Mouse (Mus musculus) hematopoietic stem cell, adult 5-6 weeks (primary cell): ENCODE results near the gene Zic5. TPM values are rescaled to one million over a fixed set of nuclear protein-coding genes. Genes with fewer than 3 reads are reported as not detected.

Experiments used
- ATAC-seq, 2 experiments: fragments of 125-278 bp in 1 of 2; replicated peaks in 1 of 2; 2 replicates each; pipeline ENCODE4 v1.8.0; 2016 to 2017; ENCODE audit warnings: inconsistent platforms in 2 of 2, mild to moderate bottlenecking in 2 of 2, moderate number of reproducible peaks in 2 of 2, low read depth in 1 of 2, moderate TSS enrichment in 1 of 2; ENCODE audit not compliant: low FRiP score in 2 of 2, poor library complexity in 2 of 2, severe bottlenecking in 2 of 2, insufficient read depth in 1 of 2, low TSS enrichment in 1 of 2
- total RNA-seq: library from RNA; stranded (forward); fragments of 172-1452, 232-1000 nt; gene quantifications from 2 replicates; pipeline ENCODE4 v1.2.3, GENCODE M21; 2017

Zic5 gene
- total RNA-seq, 1 experiment from 2014 or later: not detected

DNA sequence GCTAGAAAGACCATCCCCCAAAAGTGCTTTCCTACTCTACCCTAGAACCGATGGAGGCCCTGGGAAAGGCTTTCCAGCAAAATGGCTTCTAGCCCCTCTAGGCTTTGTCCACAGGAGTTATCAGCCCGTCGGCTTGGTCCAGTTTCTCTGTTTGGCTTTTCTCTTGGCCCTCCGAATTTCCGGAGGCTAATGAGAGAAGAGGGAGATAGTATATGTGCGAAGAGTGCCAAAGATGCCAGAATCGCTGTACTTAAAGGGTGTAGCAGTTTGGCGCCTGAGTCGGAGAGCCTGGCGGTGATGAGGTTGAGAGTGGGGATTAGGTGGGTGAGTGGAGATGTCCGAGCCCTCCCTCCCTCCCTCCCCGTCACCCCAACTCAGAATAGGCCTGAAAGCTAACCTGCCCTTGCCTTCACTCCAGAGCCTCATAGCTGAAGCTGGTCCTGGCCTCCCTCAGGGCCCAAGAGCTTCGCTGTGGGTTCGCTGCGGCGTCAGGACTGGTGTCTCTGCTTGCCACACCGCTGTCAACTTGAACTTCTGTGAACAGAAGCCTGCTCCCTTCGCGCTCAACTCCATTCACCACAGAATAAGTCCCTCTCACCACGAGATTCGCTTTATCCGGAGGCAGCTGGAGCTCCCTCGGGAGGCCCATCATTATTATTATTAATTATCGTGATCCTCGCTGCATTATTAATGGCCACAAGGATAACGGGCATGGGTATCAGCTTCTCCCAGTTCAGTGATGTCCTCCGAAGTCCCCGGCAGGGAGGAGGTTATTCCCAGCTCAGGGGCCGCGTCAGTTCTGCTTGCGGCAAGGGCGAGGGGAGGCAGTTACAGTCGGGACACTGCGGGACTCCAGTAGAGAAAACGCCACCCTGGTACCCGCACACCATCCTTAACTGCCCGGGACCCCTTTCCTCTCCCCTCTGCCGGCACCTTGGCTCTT is 16.9 kb upstream of the Zic5 start:
- 0 out of 4 replicates have a peak, but pooled peaks of 1 of the 2 experiments have one; percentile 10 for ATAC-seq

DNA sequence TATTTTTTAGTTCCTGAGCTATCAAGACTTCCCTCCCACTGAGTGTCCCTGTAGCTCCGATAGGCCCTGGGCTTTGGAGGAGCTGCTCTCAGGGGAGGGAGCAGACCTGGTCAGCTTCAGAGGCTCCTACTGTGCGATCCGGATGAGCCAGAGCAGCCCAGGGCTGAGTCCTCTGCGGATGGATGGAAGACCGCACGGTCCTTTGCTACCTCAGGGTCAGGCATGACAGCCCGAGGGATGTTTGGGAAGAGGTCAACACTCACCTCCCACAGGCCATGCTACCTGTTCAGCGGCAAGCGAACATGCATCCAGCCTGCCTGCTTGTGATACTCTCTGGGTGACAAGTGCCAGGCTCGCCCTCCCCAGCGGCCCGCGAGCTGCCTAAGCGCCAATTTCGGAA is 15.7 kb upstream of the Zic5 start:
- ATAC-seq: no peak

DNA sequence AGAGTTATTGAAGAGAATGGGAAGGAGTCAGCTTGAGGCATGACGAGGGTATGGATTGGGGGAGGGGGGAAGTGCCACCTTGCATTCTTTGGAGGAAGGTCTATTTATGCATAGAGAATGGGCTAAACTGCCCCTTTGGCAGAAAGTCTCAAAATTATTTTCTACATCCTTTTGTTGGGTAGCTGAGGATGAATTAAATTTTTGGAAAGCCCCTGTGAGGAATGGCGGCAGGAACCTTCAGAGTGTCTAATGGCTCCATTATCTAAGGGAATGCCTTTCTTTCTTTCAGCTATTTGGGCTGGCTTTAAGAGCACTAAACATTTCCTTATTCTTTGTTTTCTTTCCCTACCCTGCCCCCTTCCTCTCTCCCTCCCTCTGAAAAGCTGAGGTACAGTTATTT is 14.9 kb upstream of the Zic5 start:
- ATAC-seq: no peak

DNA sequence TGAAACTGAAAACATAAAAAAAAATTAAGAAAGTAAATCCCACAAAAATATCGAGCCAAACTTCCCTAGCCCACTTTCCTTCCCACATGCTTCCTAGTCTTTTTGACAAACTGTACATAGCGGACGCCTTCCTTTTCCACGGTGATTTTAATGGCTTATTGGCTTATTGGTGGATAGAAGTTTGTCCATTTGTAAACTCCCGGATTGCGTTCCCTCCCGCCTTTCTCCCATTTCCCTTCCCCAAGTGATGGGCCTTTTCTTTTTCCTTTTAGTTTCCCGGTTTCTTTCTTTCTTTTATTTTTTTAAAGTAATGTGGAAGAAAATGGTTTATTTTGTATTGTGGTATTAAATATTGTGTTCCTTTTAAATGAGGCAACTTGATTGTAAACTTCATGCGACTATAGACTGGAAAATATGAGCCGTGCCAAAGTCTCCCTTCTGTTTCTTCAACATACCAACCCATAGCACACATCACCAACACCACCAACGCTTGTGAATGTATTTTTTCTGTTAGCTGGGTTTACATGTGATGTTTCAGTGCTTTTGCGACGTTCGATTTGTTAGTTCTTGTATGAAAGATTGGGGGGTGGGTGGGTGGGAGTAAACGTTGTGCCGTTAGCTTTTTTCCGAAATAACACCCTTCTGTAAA is 14.1 kb upstream of the Zic5 start:
- no peak for ATAC-seq

DNA sequence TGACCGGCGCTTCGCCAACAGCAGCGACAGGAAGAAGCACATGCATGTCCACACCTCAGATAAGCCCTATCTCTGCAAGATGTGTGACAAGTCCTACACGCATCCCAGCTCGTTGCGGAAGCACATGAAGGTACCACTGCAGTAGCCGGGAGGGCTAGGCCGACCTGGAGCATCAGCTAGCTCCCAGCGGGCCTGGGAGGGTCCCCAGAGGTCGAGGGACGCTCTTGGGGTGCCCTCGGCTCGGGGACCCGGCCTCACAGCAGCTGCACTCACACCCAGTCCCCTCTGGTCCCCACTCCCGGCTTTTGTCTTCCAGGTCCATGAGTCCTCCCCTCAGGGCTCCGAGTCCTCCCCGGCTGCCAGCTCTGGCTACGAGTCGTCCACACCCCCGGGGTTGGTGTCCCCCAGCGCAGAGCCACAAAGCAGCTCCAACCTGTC is 13.1 kb upstream of the Zic5 start:
- no peak for ATAC-seq

DNA sequence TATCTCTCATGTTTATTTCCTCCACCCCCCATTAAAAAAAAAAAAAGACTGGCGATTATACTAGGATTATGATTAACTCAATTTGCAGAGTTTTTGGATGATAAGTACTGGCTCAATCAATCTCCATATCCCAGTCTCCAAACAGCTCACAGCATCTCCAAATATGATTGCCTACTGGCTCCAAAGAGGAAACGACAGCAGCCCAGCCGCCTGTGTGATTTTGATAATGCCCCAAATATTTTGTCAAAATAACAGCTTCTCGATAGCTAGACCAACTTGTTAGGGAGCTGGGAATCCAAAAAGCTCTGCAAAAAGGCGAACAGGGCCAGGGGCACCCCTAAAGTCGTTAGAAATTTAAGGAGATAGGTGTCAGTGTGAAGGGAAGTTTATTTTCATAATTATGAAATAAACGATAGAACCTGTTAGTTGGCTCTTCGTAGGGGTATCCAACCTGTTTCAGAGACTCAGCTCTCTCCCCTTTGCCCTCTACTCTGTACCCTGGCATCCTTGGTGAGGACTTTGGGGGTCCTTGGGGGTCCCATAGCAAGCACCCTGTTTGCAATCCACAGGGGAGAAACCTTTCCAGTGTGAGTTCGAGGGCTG is 12.6 kb upstream of the Zic5 start:
- ATAC-seq: no peak

DNA sequence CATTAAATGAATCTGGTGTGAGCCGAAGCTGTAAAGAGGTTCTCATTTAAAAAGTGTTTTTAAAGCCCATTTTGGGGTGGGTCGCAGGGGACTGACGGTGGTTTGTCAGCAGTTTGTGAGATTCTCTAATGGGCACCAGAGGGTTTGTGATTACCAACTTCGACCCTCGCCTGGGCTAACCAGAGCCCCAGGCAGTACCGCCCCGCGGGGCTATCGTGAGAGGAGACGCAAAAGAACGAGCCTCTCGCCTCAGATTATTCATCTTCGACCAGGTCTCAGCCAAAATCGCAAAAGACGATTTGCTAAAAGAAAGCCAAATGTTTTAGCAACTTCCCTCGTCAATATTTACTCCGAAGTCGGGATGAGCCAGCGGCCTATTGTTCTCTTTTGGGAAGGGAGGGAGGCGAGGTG is 11.8 kb upstream of the Zic5 start:
- no peak for ATAC-seq

DNA sequence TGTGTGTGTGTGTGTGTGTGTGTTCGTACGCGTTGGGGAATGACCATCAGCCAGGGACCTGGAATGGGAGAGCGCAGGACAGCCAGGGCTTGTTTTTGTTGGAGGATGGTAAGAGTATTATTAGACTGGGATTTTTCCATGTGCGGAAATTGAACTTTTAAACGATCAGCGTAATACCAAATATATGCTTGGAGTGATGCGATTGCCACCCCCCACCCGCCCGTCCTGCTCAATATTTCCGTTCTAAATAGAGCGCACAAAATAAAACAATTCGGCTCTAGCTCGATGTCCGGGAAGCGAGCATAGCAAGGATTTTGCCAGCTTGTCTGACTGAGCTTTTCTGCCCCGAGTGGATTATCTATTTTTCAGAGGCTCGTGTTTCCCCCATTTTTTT is 11.3 kb upstream of the Zic5 start:
- ATAC-seq: no peak

DNA sequence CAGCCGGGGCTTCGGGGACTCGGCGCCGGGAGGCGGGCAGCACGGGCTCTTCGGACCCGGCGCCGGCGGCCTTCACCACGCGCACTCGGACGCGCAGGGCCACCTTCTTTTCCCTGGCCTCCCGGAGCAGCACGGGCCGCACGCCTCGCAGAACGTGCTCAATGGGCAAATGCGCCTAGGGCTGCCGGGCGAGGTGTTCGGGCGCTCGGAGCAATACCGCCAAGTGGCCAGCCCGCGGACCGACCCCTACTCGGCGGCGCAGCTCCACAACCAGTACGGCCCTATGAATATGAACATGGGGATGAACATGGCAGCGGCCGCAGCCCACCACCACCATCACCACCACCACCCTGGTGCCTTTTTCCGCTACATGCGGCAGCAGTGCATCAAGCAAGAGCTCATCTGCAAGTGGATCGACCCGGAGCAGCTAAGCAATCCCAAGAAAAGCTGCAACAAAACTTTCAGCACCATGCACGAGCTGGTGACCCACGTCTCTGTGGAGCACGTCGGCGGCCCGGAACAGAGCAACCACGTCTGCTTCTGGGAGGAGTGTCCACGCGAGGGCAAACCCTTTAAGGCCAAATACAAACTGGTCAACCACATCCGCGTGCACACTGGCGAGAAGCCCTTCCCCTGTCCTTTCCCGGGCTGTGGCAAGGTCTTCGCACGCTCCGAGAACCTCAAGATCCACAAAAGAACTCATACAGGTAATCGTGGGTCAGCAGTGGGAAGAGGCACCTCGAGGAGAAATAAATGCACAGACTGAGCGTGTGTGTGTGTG is 10.8 kb upstream of the Zic5 start:
- no peak for ATAC-seq

DNA sequence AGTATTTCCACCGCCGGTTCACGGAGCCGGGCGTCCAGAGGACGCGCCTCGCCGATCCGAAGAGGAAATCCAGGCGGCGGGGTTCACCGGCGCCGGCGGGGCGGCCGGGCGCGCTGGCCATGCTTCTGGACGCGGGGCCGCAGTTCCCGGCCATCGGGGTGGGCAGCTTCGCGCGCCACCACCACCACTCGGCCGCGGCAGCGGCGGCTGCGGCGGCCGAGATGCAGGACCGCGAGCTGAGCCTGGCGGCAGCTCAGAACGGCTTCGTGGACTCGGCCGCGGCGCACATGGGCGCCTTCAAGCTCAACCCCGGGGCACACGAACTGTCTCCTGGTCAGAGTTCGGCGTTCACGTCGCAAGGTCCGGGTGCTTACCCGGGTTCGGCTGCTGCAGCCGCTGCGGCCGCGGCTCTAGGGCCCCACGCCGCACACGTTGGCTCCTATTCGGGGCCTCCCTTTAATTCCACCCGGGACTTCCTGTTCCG is 10.1 kb upstream of the Zic5 start:
- ATAC-seq: no peak

DNA sequence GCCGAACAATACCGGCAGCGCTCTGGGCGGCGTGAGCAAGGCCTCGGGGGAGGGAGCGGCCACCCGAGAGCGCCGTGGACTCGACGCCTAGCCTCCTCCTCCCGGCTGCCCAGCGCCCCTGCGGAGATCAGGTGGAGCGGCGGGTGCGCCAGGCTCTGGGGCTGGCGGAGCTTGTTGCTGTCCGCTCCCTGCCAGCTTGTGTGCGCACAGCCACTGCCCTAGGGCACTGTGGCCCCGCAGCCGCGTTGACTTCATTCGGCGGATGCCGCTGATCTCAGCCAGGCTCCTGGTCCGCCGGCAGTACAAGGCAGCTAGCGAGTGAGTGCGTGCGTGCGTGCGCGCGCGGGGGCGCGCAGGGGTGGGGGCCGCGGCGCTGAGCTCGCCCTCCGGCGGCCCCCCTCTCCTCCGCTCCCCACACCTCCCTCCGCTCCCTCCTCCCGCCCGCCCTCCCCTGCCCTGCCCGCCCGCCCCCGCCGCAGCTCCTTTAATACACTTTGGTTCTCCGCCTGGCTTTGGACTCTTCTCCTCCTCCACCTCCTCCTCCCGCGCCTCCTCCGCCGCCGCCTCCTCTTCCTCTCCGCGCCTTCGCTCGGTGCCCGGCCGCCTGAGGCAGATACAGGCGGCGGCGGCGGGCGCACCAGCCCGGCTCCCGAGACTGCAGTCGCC is 9.5 kb upstream of the Zic5 start, which contains the start of gene Zic2:
Zic2 (plus strand) TSS at position 545 of the 666 bp plus-strand sequence.
- no peak; a peak in 1 of 4 replicates for ATAC-seq

DNA sequence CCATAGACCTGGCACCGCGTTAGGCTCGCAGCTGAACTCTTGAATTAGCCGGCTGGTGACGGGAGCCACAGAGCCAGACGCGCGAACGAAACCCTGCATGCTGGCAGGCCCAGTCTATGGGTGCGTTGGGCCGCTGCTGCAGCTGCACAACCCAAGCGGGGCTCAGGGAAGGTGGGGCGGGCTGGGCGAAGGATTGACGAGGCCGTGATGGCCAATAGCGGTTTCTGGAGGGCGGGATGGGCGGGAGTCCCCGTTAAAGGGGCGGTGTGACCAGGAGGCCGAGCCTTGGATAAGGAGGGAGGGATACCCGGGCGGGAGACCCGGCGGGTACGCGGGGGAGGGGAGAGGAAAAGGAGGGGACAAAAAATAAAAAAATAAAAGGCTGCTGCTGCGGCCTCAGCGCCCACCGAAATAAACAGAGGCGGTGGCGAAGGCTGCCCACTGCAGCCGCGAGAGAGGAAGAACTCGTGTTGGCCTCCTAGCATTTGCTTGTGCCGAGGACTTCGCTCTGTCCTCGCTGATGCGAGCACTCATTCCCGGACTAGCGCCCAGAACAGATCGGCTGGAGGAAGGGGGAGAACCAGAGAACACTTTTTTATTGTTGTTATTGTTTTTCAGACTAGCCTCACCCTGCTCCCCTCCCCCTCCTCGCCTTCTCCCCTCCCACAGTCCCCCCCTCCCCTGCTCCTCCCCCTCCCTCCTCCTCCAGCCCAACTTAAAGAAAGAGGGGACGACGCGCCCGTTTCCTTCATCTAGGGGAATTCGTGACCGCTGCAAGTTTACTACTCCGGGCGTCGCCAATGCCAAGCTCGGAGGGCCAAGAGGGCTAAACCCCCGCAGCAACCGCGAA is 8.8 kb upstream of the Zic5 start:
- ATAC-seq: 0 out of 4 replicates have a peak, but pooled peaks of 1 of the 2 experiments have one; percentile 15

DNA sequence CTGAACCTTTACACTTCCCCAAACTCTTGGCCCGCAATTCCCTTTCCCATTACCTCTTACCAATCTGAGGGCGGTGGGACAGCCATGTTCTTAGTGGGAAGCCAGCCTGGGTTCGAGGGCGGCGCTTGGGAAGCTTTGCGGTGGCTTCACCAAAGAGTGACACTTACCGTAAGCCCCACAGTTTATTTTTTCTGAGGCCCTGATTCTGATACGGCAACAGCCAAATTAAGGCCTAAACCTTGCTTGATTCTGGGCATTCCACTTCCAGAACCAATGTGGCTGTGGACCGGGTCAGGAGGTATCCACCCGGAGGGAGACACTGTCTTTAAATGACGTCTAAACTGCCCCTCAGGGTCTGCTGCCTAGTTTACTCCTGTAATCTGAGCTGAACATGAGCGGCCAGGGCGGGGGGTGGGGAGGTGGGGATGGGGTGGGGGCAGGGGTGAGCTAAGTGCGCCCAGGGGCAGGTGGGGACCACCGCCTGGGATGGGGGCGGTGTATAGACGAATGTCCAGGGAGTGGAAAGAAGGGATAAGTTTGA is 7.8 kb upstream of the Zic5 start:
- ATAC-seq: no peak

DNA sequence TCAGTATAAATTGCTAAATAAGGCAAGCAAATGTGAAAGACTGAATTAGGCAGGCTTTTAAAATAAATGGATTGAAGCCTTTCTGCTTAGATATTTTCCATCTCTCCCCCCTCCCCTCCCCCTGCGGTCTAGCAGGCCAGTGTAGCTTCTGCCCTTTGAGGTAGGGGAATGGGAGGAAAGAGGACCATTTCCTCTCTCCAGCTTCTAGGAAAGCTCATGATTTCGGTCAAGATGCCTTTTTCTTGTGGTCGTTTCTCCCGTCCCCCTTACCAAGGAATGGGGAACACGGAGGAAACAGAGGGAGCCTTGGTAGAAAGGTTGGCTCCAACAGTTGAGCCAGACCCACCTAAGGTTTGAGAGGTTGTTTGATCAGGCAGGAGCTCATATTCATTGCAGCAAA is 7.2 kb upstream of the Zic5 start:
- ATAC-seq: no peak

DNA sequence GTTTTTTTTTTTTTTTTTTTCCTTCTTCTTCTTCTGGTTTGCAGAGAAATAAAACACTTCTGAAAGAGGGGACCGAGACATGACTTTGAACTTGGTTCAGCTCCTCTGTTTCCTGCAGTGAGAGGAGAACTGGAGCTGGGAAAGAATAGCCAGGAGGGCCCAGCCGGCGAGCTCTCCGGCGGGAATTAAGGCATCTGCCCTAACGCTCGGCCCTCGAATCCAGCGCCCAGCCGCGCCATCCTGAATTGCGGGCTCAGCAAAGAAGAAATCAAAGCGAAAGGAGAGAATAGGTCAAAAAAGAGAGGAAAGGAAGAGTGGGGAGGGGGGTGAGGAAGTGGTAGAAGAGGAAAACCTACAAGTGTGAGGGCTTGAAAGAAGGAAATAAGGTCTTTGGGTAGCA is 6.7 kb upstream of the Zic5 start:
- ATAC-seq: no peak
